Mouse (Mus musculus) A20 (cell line): ENCODE measurements around the gene Ttyh3.
A peak's percentile ranks its signal among the peaks of the same experiment; 100 is the strongest.

ENCODE experiments used
- DNase-seq: peaks from one replicate; pipeline ENCODE4 v3.0.0-alpha.2; 2011; ENCODE audit warnings: low read depth, low spot score

Gene Ttyh3

DNA sequence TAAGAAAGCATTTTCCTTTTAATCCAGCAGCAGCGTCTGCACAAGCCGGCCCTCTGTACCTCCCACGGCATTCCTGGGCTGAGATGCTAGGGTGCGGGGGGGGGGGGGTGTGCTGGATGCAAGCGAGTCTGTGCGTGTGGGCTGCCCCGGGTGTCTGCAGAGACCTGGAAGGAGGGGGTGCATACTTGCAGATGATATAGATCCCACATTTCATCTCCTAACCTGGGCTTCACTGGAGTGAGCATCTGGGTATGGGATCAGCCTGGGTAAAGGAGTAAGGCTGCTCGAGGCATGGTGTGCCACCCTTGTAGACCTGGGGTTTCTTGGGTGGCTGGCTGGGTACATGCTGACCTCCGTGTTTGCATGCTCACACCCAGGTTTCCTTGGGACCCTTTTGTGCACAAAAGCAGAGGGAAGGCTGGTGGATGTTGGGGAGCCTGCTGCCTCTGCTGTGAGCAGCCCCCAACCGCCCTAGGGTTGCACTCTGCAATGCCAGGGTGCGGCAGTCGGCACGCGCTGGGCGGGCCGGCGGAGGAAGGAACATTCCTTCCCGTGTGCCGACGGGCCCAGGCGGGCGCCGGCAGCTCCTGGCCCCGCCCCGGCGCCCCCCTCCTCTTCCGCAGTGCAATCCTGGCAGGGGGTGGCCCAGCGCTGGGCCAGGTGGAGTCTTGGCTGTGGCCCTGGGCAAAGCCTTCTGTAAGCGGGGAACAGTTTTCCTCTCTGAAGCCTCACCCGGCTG is 38.4 kb downstream of the Ttyh3 start:
- no peak for DNase-seq

DNA sequence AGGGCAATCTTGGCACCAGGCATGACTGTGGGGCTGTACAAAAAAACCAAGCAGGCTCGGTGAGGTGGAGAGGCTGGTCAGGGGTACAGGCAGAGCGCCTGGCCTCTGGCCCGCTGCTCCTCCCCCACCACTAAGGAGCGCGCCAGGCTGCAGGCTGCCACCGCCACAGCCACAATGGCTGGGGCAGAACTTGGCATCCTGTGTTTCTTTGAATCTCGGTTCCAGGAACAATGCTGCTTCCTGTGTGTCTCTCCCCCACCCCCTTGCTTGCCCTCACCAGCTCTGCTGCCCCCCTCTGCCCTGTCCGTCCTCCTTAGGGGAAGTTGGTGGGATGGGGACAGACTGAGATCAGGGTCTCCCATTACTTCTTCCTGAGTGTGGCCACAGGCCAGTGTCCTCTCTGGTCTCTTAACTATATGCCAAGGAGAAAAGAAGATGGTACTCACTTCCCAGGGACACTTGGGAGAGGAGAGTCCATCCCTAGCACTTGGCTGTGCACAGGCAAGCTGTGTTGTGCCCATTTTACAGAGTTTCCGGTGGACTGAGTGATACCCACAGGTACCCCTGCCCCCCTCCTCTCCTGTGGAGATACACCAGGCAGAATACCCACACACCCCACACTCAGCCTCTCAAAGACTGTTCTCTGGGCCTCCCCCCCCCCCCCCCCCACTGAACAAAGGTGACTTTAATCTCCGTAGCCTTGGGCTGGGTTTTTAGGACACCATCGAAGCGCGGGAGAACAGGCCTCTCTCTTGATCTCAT is 39.1 kb downstream of the Ttyh3 start:
- DNase-seq, result no peak

DNA sequence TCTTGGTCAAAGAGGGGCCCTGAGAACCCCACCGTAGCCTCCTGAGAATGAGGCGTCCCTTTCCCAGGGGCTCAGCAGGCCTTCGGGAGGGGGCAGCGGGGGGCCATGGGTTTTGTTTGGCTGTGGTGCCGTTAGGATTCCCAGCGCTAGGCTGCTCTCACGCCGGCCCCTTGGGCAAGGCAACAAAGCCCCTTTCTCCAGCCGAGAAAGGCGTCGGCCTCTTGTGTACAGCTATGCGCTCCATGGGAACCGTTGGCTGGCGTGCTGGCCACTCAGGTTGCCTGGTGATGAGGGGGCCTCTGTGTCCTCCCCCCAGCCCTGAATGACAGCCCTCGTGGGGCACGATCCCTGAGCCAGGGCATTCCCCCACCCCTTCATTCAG is 40.2 kb downstream of the Ttyh3 start:
- DNase-seq, result no peak

DNA sequence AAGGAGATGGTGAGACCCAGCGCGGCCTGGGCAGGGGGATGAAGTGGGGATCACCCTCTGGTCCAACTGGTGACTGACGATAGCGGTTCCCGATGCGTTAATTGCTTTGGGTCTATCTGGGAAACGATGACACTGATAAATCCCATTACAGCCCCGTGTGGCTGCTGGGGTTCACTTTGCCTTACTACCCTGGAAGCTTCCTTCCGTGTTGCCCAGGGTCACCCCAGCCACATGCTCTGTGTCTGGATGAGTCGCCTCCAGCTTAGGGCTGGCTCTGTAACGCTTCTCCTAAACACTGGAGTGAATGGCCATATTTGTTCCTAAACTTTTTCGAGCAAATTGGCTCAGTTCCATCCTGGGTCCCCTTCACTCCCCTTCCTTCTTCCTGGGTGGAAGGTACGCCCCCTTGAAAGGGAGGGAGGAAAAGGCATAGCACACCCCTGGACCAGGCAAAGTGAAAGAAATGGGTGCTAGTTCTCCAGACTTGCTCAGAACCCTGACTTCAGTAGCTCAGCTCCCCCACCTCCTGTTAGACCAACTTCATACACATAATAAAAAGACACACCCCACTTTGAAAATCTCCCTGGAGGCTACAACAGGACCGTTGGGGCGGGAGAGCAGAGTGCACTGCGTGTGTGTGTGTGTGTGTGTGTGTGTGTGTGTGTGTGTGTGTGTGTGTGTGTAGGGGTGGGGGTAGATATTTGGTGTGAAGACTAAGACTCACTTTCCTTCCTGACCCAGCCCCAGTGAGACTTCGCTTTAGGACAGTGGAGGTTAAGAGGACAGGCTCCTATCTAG is 40.8 kb downstream of the Ttyh3 start:
- no peak for DNase-seq

- no peak for DNase-seq
These were observed 41.6 kb downstream of the Ttyh3 start, which contains the start of gene Lfng for GRCm38 (mm10) chr5:140607001-140607835. Lfng (plus strand) TSS chr5:140607320.

GRCm38 (mm10) chr5:140606386-140606785 is 42.4 kb downstream of the Ttyh3 start:
- no peak for DNase-seq

GRCm38 (mm10) chr5:140605228-140605627 is 43.6 kb downstream of the Ttyh3 start:
- no peak for DNase-seq

- DNase-seq, result no peak
These were observed 44.4 kb downstream of the Ttyh3 start for GRCm38 (mm10) chr5:140604386-140604785.

- DNase-seq, result no peak
These were observed 46.3 kb downstream of the Ttyh3 start for GRCm38 (mm10) chr5:140602540-140602939.

- no peak for DNase-seq
These were observed 47.1 kb downstream of the Ttyh3 start for GRCm38 (mm10) chr5:140601712-140602111.

- no peak for DNase-seq
These were observed 48.9 kb downstream of the Ttyh3 start for GRCm38 (mm10) chr5:140599939-140600338.

DNA sequence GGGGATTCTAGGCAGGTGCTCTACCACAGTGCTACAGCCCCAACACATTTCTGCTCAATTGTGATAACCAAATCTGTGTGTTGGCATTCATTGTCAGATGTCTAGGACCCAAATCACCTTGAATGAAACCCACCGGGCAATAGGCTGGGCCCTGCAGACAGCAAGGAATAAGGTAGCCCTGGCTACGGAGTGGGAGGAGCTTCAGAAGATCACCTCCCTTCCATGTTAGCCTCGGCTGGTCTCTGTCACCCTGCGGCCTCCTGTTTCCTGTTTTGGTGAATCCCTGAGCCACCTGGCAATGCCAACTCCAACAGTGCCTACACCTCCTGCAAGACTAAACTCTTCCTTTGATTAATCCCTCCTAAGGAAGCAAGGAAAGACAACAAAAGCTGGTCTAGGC is 51.0 kb downstream of the Ttyh3 start:
- no peak for DNase-seq

DNA sequence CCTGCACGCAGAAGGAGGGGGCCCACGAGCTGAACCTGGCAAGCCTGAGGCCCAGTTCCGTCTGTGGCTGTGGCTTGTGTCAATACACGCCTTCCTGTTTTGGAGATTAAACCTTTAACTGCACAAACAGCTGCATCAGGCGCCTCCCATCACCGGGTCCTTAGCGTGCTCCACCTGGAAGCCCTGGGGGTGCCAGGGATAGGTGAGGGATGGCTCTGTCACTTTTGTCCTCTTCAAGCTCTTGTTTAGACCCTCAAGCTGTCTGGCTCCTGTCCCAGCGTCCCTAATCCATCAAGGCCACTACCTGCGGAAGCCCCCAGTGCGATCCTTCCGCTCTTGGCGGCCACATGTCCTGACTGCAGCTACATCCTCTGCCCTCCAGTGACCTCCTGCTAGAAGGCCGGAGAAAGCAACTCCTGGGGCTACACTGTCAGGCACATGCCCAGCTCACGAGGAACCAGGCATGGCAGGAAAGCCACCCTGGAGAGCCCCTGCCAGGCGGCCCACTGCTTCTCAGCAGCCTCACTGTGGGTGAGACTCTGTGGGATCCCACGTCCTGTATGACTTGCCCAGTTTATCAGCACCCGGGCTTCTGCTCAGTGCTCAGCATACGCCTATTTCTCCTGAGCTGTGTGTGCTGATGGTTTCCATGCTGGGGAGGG is 51.8 kb downstream of the Ttyh3 start:
- peak; percentile 15 for DNase-seq

GRCm38 (mm10) chr5:140596426-140596825 is 52.4 kb downstream of the Ttyh3 start:
- no peak for DNase-seq

GRCm38 (mm10) chr5:140594846-140595245 is 54.0 kb downstream of the Ttyh3 start:
- DNase-seq, result no peak

DNA sequence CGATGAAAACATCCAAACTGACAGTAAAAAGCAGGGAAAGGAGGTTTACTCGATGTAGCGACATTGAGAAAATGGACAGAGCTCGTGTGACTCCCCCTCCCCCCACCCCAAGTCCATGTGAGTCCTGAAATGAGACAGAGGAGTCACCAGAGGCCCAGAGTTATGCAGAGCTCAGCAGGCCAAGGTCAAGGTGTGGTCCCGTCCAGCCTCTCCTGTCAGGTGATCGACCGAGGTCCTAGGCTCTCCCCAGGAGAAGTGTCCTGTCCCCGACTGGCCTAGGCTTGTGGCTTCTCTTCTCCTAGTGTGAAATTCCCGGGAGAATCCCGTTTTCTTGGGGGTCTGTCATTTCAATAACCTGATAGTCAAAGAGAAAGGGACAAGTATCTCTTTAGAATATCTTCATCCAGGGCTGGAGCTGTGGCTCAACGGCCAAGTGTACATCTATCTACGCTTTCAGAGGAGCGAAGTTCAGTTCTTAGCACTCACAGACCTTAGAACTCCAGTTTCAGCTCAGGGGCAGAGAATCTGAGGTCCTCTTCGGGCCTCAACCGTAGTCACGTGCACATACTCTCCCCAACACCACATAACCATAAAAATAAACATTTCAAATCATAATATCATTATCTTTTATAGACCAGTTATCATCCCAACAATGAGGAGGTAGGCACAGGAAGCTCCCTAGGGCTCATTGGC is 59.6 kb downstream of the Ttyh3 start:
- DNase-seq, result no peak

DNA sequence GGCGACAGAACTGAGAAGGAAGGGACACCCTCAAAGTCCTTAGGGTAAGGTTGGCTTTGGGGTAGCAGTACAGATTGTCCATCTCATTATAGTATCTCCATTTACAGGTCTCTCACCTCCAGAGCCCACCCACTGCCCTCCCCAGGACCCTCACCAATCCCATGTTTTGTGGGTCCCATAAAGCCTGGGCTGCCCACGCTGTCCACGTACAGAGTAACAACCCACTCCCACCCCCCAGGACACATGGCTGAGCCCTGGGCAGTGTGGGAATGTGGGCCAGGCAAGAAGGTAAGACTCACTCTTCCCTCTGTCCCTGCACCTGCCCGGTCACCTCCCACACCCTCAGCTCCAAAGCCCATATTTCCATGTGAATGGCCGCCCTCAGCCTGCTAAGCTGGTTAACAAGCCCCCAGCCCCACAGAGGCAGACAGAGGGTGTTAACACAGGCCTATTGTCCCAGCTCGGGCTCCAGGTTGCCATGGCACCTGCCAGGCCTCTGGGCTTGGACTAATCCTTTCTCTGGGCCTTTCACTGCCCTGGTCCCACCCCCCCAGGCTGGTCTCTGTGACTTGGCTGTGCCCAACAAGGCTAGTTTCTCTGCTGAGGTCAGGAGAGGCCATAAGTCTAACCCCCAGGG is 65.0 kb downstream of the Ttyh3 start:
- no peak for DNase-seq

DNA sequence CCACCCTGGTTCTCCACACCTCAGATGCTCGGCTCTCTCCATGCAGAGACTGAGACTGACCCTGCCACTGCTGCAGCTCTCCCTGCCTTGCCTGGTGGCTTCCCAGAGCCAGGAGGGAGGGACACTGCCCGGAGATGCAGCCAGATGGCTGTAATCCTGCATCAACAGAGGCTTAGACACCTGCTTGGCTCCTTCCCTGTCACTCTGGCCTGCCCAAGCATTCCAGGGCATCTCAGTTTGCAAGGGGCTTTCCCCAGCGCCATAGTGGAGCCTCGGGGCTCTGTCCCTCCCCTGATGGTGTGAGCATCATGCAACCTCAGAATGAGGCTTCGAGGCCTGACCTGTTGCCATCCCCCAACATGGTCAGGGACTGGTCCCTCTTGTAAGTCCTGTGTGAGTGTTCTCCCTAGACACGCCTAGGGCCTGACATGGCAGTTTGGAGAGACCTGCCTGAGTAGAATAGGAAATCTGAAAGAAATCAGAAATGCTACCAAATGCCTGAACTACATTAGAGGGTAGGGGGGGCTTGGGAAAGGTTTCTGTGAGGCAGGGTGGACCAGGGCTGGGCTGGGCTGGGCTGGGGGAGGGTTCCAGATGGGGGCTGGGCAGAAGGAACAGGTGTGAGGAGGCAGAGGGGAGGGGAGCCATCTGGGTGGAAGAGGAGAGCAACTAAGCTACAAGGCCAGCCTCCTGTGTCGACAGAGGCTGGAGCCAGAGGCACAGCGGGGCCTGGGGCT is 65.7 kb downstream of the Ttyh3 start:
- no peak for DNase-seq

DNA sequence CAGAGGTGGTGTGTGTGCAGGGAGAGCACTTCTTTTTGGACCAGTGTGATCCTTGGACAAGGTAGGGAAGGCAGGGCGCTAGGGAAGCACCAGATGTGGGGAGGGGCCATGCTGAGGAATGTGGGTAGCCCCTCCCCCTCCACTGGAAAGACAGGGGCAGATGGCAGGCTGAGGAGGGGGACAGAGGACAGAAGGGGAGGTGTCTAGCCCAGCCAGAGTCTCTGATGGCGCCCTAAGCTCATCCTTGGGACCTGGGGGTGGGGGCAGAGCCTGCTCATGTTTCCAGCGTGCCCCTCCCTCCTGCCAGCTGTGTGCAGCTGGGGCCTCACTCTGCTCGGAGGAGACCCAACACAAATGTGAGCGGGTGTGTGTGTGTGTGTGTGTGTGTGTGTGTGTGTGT is 67.3 kb downstream of the Ttyh3 start:
- no peak for DNase-seq
